Mouse (Mus musculus): ENCODE measurements around the gene Carns1. TPM values are rescaled to one million over a fixed set of nuclear protein-coding genes. Genes with fewer than 3 reads are reported as not detected.

Gene Carns1
- polyA plus RNA-seq, 1 experiment from 2014 or later = 5.9 TPM

GRCm38 (mm10) chr19:4214771-4215450 lies 39.6 kb upstream of the Carns1 start:
- H3K4me1 ChIP-seq = peaks cover 39% of the 10 kb centered on the region
- H3K36me3 ChIP-seq = no peaks in the 10 kb centered on the region
- peaks cover 63% of the 10 kb centered on the region for H3K27me3 ChIP-seq (replicated peaks)
- H3K27ac ChIP-seq (replicated peaks) = 0 out of 2 replicates have a peak overlapping the region, but pooled peaks have one; percentile 38
- H3K9ac ChIP-seq (replicated peaks) = peak overlapping the region; percentile 56
- H3K4me3 ChIP-seq (replicated peaks) = peak overlapping the region; percentile 51
- peak; percentile 16; the same call in 1 of the 2 replicates for ATAC-seq (ENCODE audit: low FRiP score)
- H3K9me3 ChIP-seq (replicated peaks) = no peaks in the 10 kb centered on the region
- H3K4me2 ChIP-seq = peak overlapping the region; percentile 96
- WGBS = 0% methylated on average over 46 of the region's 81 CpGs

GRCm38 (mm10) chr19:4214071-4214770 lies 38.9 kb upstream of the Carns1 start, which contains the start of the genes Clcf1 and AC109138.7:
Gene Clcf1 (plus strand): TSS chr19:4214238.
Gene AC109138.7 (plus strand): TSS chr19:4214357.
- ATAC-seq (ENCODE audit: low FRiP score) = peak; percentile 23; the same call in 1 of the 2 replicates
- under 1% methylated on average over 47 of the region's 49 CpGs for WGBS
- peak within 1 kb of the TSS; percentile 51 for H3K4me3 ChIP-seq (replicated peaks)
- 0 out of 2 replicates have a peak within 1 kb of the TSS, but pooled peaks have one; percentile 38 for H3K27ac ChIP-seq (replicated peaks)
- no peaks in the 10 kb centered on the region for H3K9me3 ChIP-seq (replicated peaks)
- no peaks in the 10 kb centered on the region for H3K36me3 ChIP-seq
- peaks cover 37% of the 10 kb centered on the region for H3K4me1 ChIP-seq
- H3K27me3 ChIP-seq (replicated peaks) = peaks cover 63% of the 10 kb centered on the region
- peak within 1 kb of the TSS; percentile 56 for H3K9ac ChIP-seq (replicated peaks)
- peak within 1 kb of the TSS; percentile 96 for H3K4me2 ChIP-seq

DNA sequence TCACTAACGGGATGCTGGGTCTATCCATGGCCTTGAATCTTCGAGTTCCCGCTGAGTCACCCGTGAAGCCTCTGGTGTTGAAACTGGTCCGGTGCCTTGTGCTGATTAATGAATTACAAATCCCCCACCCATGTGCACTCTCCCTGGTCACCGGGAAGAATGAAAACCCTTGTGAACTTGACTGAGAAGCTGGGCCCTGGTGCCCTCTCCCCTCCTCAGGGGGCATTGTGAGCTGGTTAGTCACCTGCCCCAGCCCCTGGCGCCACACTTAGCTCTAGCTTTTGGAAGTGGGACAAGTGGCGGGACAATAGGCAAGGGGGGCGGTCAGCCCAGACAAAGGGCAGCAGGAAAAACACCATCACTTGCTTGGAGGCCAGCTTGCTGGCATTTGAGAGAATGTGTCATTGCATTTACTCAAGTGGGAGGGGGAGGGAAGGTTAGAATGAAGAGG lies 38.3 kb upstream of the Carns1 start:
- no peak for ATAC-seq (ENCODE audit: low FRiP score)
- Histone ChIP-seq H3K27me3 (replicated peaks) (peaks cover 63% of the 10 kb centered on the region), H3K4me3 (replicated peaks) (peak overlapping the region; percentile 51), H3K4me2 (peak overlapping the region; percentile 96), H3K36me3 (no peaks in the 10 kb centered on the region), H3K9ac (replicated peaks) (no peak overlapping the region), H3K4me1 (peaks cover 37% of the 10 kb centered on the region), H3K9me3 (replicated peaks) (no peaks in the 10 kb centered on the region), H3K27ac (replicated peaks) (no peak overlapping the region)
- 6% methylated on average over 9 of the region's 9 CpGs for WGBS

DNA sequence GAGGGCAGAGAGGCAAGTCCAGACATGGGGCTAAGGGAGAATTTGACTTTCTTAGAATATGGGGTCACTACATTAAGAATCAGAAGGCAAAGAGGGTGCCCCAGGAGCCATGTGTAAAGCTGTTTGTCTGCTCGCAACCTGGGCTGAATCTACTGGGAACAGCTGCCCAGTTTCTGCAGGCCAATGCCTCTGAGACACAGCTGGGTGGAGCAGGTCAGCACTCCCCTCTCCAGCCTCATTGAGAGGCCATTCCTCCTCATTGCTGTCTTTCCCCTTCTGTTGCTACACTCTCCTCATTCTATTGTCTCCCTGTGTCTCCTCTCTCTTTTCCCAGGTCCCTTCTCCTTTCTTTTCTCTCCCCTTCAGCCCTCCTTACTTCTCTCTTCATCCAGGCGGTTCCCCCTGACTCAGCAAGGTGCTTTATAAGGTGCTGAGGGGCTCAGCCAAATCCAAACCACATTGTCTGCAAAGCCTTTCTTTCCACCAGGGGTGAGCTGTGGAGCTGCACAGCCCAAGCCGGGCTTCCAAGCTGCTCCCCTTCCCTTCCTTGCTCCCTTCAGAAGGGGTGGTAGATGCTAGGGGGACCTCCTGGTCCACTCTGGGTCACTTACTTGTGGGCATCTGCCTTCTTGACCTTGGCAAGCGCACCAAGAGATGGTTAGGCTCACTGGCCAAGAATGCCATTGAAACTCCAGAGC lies 36.8 kb upstream of the Carns1 start:
- no peak overlapping the region for H3K4me2 ChIP-seq
- peaks cover 37% of the 10 kb centered on the region for H3K4me1 ChIP-seq
- peaks cover 49% of the 10 kb centered on the region for H3K27me3 ChIP-seq (replicated peaks)
- 38% methylated on average over 4 of the region's 4 CpGs for WGBS
- H3K9ac ChIP-seq (replicated peaks) = no peak overlapping the region
- no peak overlapping the region for H3K4me3 ChIP-seq (replicated peaks)
- no peaks in the 10 kb centered on the region for H3K9me3 ChIP-seq (replicated peaks)
- H3K36me3 ChIP-seq = no peaks in the 10 kb centered on the region
- no peak for ATAC-seq (ENCODE audit: low FRiP score)
- no peak overlapping the region for H3K27ac ChIP-seq (replicated peaks)

GRCm38 (mm10) chr19:4208563-4208962 lies 33.3 kb upstream of the Carns1 start:
- peaks cover 8% of the 10 kb centered on the region for H3K4me1 ChIP-seq
- H3K9ac ChIP-seq (replicated peaks) = no peak overlapping the region
- H3K36me3 ChIP-seq = no peaks in the 10 kb centered on the region
- WGBS = 76% methylated on average over 5 of the region's 5 CpGs
- no peak overlapping the region for H3K27ac ChIP-seq (replicated peaks)
- H3K4me3 ChIP-seq (replicated peaks) = no peak overlapping the region
- H3K9me3 ChIP-seq (replicated peaks) = no peaks in the 10 kb centered on the region
- no peak for ATAC-seq (ENCODE audit: low FRiP score)
- H3K4me2 ChIP-seq = no peak overlapping the region
- H3K27me3 ChIP-seq (replicated peaks) = peaks cover 43% of the 10 kb centered on the region

- H3K4me3 ChIP-seq (replicated peaks) = no peak overlapping the region
- H3K27me3 ChIP-seq (replicated peaks) = peaks cover 30% of the 10 kb centered on the region
- H3K27ac ChIP-seq (replicated peaks) = no peak overlapping the region
- no peak overlapping the region for H3K4me2 ChIP-seq
- H3K9me3 ChIP-seq (replicated peaks) = no peaks in the 10 kb centered on the region
- no peak for ATAC-seq (ENCODE audit: low FRiP score)
- peaks cover 7% of the 10 kb centered on the region for H3K4me1 ChIP-seq
- WGBS = 2% methylated on average over 2 of the region's 2 CpGs
- no peak overlapping the region for H3K9ac ChIP-seq (replicated peaks)
- no peaks in the 10 kb centered on the region for H3K36me3 ChIP-seq
Measured at GRCm38 (mm10) chr19:4206971-4207370, 31.7 kb upstream of the Carns1 start.

DNA sequence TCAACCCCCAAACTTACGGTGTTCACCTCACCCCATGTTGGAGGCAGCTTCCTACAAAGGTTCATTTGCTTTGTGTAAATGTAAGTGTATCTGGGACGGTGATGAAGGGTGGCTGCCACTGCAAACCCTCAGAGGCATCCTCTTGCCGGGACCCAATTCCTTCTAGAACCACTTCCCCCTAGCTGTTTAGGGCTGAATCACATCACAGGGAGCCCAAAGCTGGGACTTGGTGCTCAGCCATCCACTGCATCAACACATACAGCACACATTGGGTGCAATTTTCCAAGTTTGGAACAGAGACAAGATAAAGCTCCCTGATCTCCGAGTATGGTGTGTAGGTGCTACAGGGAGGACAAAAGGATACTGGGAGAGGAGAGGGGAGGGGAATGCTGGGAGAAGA lies 29.6 kb upstream of the Carns1 start:
- no peak for ATAC-seq (ENCODE audit: low FRiP score)
- H3K27ac ChIP-seq (replicated peaks) = no peak overlapping the region
- peaks cover 16% of the 10 kb centered on the region; the same call in 1 of the 2 replicates for H3K27me3 ChIP-seq (replicated peaks)
- WGBS = 73% methylated on average over 3 of the region's 4 CpGs
- H3K9me3 ChIP-seq (replicated peaks) = no peaks in the 10 kb centered on the region
- peaks cover 24% of the 10 kb centered on the region for H3K4me1 ChIP-seq
- no peaks in the 10 kb centered on the region for H3K36me3 ChIP-seq
- H3K9ac ChIP-seq (replicated peaks) = no peak overlapping the region
- no peak overlapping the region for H3K4me2 ChIP-seq
- no peak overlapping the region for H3K4me3 ChIP-seq (replicated peaks)

GRCm38 (mm10) chr19:4203604-4204326 lies 28.5 kb upstream of the Carns1 start:
- Histone ChIP-seq H3K4me1 (peaks cover 30% of the 10 kb centered on the region), H3K9ac (replicated peaks) (no peak overlapping the region), H3K4me3 (replicated peaks) (no peak overlapping the region), H3K36me3 (peaks cover 5% of the 10 kb centered on the region; the same call in 1 of the 2 replicates), H3K9me3 (replicated peaks) (no peaks in the 10 kb centered on the region), H3K27me3 (replicated peaks) (peaks cover 16% of the 10 kb centered on the region; the same call in 1 of the 2 replicates), H3K4me2 (no peak overlapping the region), H3K27ac (replicated peaks) (no peak overlapping the region)
- no peak for ATAC-seq (ENCODE audit: low FRiP score)
- WGBS = 62% methylated on average over 13 of the region's 13 CpGs

GRCm38 (mm10) chr19:4203148-4203547 lies 27.9 kb upstream of the Carns1 start:
- H3K9ac ChIP-seq (replicated peaks) = no peak overlapping the region
- peaks cover 30% of the 10 kb centered on the region for H3K4me1 ChIP-seq
- no peak for ATAC-seq (ENCODE audit: low FRiP score)
- H3K4me3 ChIP-seq (replicated peaks) = no peak overlapping the region
- H3K27me3 ChIP-seq (replicated peaks) = peaks cover 16% of the 10 kb centered on the region; the same call in 1 of the 2 replicates
- peaks cover 9% of the 10 kb centered on the region; the same call in 1 of the 2 replicates for H3K36me3 ChIP-seq
- H3K9me3 ChIP-seq (replicated peaks) = no peaks in the 10 kb centered on the region
- WGBS = 69% methylated on average over 3 of the region's 3 CpGs
- H3K27ac ChIP-seq (replicated peaks) = no peak overlapping the region
- no peak overlapping the region for H3K4me2 ChIP-seq

- Histone ChIP-seq H3K9ac (replicated peaks) (peak overlapping the region; percentile 80), H3K4me3 (replicated peaks) (peak overlapping the region; percentile 51), H3K4me2 (peak overlapping the region; percentile 97), H3K9me3 (replicated peaks) (no peaks in the 10 kb centered on the region), H3K27me3 (replicated peaks) (peaks cover 16% of the 10 kb centered on the region; the same call in 1 of the 2 replicates), H3K36me3 (peaks cover 12% of the 10 kb centered on the region), H3K27ac (replicated peaks) (peak overlapping the region; percentile 73), H3K4me1 (peaks cover 30% of the 10 kb centered on the region)
- 37% methylated on average over 7 of the region's 7 CpGs for WGBS
- ATAC-seq (ENCODE audit: low FRiP score) = peak; percentile 30; the same call in 1 of the 2 replicates
Measured at GRCm38 (mm10) chr19:4202149-4202548, 26.9 kb upstream of the Carns1 start.

All from neural tube, embryonic 15.5 days (tissue).